Mouse (Mus musculus) forebrain, postnatal 0 days (tissue): Measurements from ENCODE around the gene Aldh1l1. TPM values are rescaled to one million over a fixed set of nuclear protein-coding genes. Genes with fewer than 3 reads are reported as not detected.
A peak's percentile ranks its signal among the peaks of the same experiment; 100 is the strongest.

ENCODE experiments used
- ATAC-seq: fragments of 200-750 bp; cut with Nextera tagmentation; 2 replicates; pipeline ENCODE4 v1.8.0; 2017; ENCODE audit warnings: mild to moderate bottlenecking, moderate library complexity
- DNase-seq: peaks from one replicate; pipeline ENCODE4 v3.0.0-alpha.2; 2015
- H3K27ac ChIP-seq: fragments of 300-500 bp; sonication (generic); 2 replicates; pipeline ENCODE4 v1.5.1; 2014; ENCODE audit warnings: low read depth, mild to moderate bottlenecking, antibody characterized with exemption, low read length, moderate library complexity, mixed read lengths
- H3K27me3 ChIP-seq: fragments of 300-500 bp; sonication (generic); 2 replicates; pipeline ENCODE4 v1.6.1; 2014; ENCODE audit warnings: mild to moderate bottlenecking, low read length, mixed read lengths; ENCODE audit not compliant: insufficient read depth
- H3K36me3 ChIP-seq: fragments of 300-500 bp; sonication (generic); 2 replicates; pipeline ENCODE4 v1.6.1; 2014; ENCODE audit warnings: mild to moderate bottlenecking, moderate library complexity; ENCODE audit not compliant: insufficient read depth
- H3K4me1 ChIP-seq: fragments of 300-500 bp; sonication (generic); 2 replicates; pipeline ENCODE4 v1.6.1; 2014; ENCODE audit warnings: antibody characterized with exemption; ENCODE audit not compliant: insufficient read depth
- H3K4me2 ChIP-seq: fragments of 300-500 bp; sonication (generic); 2 replicates; pipeline ENCODE4 v1.6.1; 2014; ENCODE audit warnings: low read depth, mild to moderate bottlenecking, moderate library complexity
- H3K4me3 ChIP-seq: fragments of 300-500 bp; sonication (generic); 2 replicates; pipeline ENCODE4 v1.5.1; 2014; ENCODE audit warnings: low read depth, low read length, mixed read lengths
- H3K9ac ChIP-seq: fragments of 300-500 bp; sonication (generic); 2 replicates; pipeline ENCODE4 v1.6.1; 2014; ENCODE audit warnings: mild to moderate bottlenecking
- H3K9me3 ChIP-seq: fragments of 300-500 bp; sonication (generic); 2 replicates; pipeline ENCODE4 v1.6.1; 2016; ENCODE audit warnings: low read length
- CTCF ChIP-seq: sonication (generic); IDR thresholded peaks from 2 replicates; pipeline ENCODE4 v1.5.1; 2016; ENCODE audit warnings: antibody characterized with exemption, control low read depth, low read depth
- WGBS: fragments of 180-500 bp; shearing (Covaris S2); extraction: QIAGEN DNeasy Blood & Tissue Kit; methylation state at CpG from one replicate; pipeline ENCODE4 v1.1.7; 2014; 5-methylcytosine and 5-hydroxymethylcytosine counted together
- polyA plus RNA-seq: library from polyadenylated mRNA; unstranded; fragments of >200 nt; fragmentation: Nextera tagmentation; extraction: Ambion mirVana; gene quantifications from 2 replicates; pipeline ENCODE4 v1.2.1, GENCODE M21; 2015
- total RNA-seq: library from RNA; depleted of rRNA; stranded (reverse); fragments of >200 nt; gene quantifications from 2 replicates; pipeline ENCODE4 v1.2.3, GENCODE M21; 2014

Gene Aldh1l1
- total and polyA plus RNA-seq, 2 experiments from 2014 or later: 67.8 to 71.3 TPM

DNA sequence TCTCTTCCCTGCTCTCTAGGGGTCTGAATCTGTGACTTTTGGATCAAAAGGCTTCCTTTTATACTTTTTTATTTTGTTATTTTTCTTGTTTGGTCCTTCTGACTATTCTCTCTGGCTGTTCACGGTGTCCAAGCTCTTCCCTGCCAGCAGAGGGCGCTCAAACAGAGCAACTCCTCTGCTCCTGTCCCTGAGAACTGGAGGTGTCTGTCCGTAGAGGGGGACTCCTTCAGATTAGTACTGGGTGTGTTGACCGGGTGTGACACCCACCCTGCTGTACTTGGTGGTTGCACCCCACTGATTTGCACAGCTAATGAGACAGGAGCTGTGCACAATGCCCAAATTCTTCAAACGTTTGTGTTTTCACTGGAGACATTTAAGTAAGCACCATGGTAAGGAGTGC, 121.0 kb downstream of the Aldh1l1 start:
- no peak overlapping the region for H3K9ac ChIP-seq
- no peaks in the 10 kb centered on the region for H3K27me3 ChIP-seq
- peaks cover 3% of the 10 kb centered on the region; the same call in 1 of the 2 replicates for H3K4me1 ChIP-seq
- no peak overlapping the region for H3K4me2 ChIP-seq
- 7% methylated on average over 5 of the region's 5 CpGs for WGBS
- TF ChIP-seq CTCF: peak; percentile 83
- peak; percentile 77 for DNase-seq
- no peaks in the 10 kb centered on the region for H3K9me3 ChIP-seq
- H3K27ac ChIP-seq: no peak overlapping the region
- H3K36me3 ChIP-seq: no peaks in the 10 kb centered on the region
- no peak overlapping the region for H3K4me3 ChIP-seq
- ATAC-seq: no peak

DNA sequence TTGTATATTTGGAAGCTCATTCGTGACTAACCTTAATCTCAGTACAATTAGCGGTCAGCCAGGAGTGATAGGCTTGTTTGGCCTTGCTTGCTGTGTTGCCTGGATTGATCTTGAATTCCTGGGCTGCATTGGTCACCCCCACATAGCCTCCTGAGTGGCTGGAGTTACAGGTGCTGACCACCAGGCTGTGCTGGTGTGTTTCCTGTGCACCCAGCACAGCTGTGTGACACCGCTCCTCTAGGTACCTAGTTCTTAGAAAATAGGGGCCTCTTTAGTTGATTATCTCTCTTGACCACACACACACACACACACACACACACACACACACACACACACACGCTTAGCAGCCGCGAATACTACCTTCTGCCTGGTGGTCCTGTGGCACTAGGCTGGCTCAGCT, 122.0 kb downstream of the Aldh1l1 start:
- no peaks in the 10 kb centered on the region for H3K36me3 ChIP-seq
- DNase-seq (no peak), ATAC-seq (no peak)
- no peak overlapping the region for H3K4me3 ChIP-seq
- H3K27me3 ChIP-seq: no peaks in the 10 kb centered on the region
- peaks cover 3% of the 10 kb centered on the region; the same call in 1 of the 2 replicates for H3K4me1 ChIP-seq
- H3K27ac ChIP-seq: no peak overlapping the region
- 75% methylated on average over 6 of the region's 6 CpGs for WGBS
- no peak overlapping the region for H3K9ac ChIP-seq
- H3K9me3 ChIP-seq: no peaks in the 10 kb centered on the region
- H3K4me2 ChIP-seq: no peak overlapping the region
- peak; percentile 57 for TF ChIP-seq CTCF

DNA sequence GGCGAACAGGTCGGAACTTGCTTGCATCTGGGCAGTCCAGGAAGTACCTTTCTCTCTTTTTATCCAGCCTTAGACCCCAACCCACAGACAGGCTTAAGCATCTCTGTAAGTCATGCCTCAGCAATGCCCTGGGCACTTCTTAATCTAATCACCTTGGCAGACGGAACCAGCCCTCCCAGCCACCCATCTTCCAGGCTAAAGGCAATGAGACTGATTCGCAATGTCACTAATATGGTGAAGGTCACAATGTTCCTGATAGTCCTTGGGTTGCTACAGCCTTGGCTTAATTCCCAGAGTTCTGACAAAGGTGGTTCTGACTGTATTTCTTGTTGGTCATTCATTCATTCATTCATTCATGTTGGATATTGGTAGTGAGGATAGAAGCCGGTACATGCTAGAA, 124.0 kb downstream of the Aldh1l1 start:
- 93% methylated on average over 5 of the region's 5 CpGs for WGBS
- Histone ChIP-seq H3K4me1 (no peaks in the 10 kb centered on the region; the same call in 1 of the 2 replicates), H3K9me3 (no peaks in the 10 kb centered on the region), H3K4me2 (no peak overlapping the region), H3K27me3 (no peaks in the 10 kb centered on the region), H3K27ac (no peak overlapping the region), H3K4me3 (no peak overlapping the region), H3K9ac (no peak overlapping the region), H3K36me3 (no peaks in the 10 kb centered on the region)
- ATAC-seq (no peak), DNase-seq (no peak)
- no peak for TF ChIP-seq CTCF

DNA sequence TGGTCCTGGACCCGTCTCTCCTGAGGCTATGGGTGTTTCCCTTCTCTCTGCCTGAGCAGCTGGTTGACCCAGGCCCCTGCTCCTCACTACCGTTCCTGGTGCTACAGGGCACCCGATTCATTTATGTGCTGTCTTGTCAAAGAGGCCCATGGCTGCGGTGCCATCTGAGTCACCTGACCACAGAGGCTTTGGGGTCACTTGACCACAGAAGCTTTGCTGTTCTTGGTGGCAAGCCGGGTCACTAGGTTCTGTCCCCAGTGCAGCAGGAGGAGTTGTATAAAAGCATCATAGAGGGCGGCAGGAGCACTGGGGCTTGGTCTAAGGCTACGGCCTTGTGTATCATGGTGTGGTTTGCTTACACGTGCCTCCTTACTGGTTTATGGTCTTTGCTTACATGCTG, 127.0 kb downstream of the Aldh1l1 start:
- ATAC-seq (no peak), DNase-seq (no peak)
- 79% methylated on average over 8 of the region's 8 CpGs for WGBS
- H3K27me3 ChIP-seq: no peaks in the 10 kb centered on the region
- H3K4me3 ChIP-seq: no peak overlapping the region
- H3K36me3 ChIP-seq: no peaks in the 10 kb centered on the region
- no peaks in the 10 kb centered on the region for H3K9me3 ChIP-seq
- no peaks in the 10 kb centered on the region for H3K4me1 ChIP-seq
- TF ChIP-seq CTCF: no peak
- H3K27ac ChIP-seq: no peak overlapping the region
- H3K4me2 ChIP-seq: no peak overlapping the region
- no peak overlapping the region for H3K9ac ChIP-seq

DNA sequence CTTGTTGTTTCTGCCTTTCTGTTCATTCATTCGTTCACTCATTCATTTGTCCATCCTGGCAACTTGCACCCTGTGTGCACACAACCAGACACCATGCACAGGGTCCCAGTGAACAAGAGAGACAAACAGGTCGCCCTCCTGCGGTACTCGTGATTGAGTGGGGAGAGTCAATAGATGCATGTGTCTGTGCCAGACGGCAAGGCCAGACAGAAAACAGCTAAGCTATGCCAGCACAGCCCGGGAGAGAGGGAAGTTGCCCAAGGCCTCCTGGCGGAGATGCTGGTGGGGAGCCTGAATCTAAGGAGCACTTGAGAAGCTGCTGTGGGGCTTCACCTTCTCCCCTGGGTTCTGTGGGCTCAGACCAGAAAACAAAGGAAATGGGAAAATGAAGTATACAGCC, 129.1 kb downstream of the Aldh1l1 start:
- WGBS: 46% methylated on average over 7 of the region's 7 CpGs
- H3K9ac ChIP-seq: no peak overlapping the region
- TF ChIP-seq CTCF: no peak; the same call in 1 of the 2 replicates

DNA sequence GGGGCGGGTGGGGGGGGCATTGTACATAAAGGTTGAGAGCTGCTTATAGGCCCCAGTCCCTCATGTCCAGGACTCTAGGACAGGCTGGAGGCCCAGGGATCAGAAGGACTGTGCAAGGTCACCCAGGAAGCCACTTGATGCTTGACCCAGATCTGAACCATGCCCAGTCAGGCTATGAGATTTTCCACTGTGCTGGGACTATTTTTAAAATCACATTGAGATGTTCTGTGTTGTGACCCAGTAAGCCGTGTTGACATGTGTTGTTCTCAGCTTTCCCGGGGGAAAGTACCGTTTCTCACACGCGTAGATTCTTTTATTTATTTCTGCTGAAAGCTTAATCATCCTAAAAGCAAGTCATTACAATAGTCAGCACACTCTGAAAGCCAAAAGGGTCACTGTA, 129.8 kb downstream of the Aldh1l1 start:
- no peak for TF ChIP-seq CTCF
- no peak for DNase-seq
- Histone ChIP-seq H3K4me3 (no peak overlapping the region), H3K27me3 (no peaks in the 10 kb centered on the region), H3K9me3 (no peaks in the 10 kb centered on the region), H3K4me1 (no peaks in the 10 kb centered on the region), H3K27ac (no peak overlapping the region), H3K36me3 (no peaks in the 10 kb centered on the region), H3K9ac (no peak overlapping the region), H3K4me2 (no peak overlapping the region)
- 77% methylated on average over 6 of the region's 6 CpGs for WGBS
- ATAC-seq: no peak

More for the DNA sequence above, 129.1 kb downstream of the Aldh1l1 start:
- ATAC-seq (peak; percentile 36; the same call in 1 of the 2 replicates), DNase-seq (no peak)
- H3K27ac ChIP-seq: no peak overlapping the region
- no peak overlapping the region for H3K4me3 ChIP-seq
- H3K4me2 ChIP-seq: no peak overlapping the region
- no peaks in the 10 kb centered on the region for H3K36me3 ChIP-seq
- no peaks in the 10 kb centered on the region for H3K4me1 ChIP-seq
- H3K27me3 ChIP-seq: no peaks in the 10 kb centered on the region
- no peaks in the 10 kb centered on the region for H3K9me3 ChIP-seq

DNA sequence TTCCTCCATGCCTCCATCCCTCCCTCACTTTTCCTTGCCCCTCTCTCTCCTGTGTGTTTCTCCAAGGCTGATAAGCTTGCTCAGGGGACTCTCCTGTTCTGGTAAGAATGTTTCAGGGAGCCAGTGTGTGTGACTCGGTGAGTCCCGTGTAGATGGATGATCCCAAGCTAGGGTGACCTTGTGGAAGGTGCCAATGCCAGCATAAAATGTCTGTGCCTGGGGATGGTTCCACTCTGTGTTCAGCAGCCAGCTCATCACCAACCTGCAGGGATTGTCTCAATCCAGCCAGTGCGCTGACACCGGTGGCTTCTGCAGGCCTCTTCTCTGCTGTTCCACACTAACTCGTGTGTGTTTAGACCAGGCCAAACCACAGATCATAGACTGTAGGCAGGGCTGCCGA, 130.3 kb downstream of the Aldh1l1 start:
- WGBS: 93% methylated on average over 6 of the region's 6 CpGs
- no peaks in the 10 kb centered on the region for H3K4me1 ChIP-seq
- H3K27me3 ChIP-seq: no peaks in the 10 kb centered on the region
- ATAC-seq: no peak
- no peak for TF ChIP-seq CTCF
- H3K4me3 ChIP-seq: no peak overlapping the region
- no peak for DNase-seq
- no peaks in the 10 kb centered on the region for H3K9me3 ChIP-seq
- no peaks in the 10 kb centered on the region for H3K36me3 ChIP-seq
- H3K4me2 ChIP-seq: no peak overlapping the region
- no peak overlapping the region for H3K9ac ChIP-seq
- H3K27ac ChIP-seq: no peak overlapping the region

DNA sequence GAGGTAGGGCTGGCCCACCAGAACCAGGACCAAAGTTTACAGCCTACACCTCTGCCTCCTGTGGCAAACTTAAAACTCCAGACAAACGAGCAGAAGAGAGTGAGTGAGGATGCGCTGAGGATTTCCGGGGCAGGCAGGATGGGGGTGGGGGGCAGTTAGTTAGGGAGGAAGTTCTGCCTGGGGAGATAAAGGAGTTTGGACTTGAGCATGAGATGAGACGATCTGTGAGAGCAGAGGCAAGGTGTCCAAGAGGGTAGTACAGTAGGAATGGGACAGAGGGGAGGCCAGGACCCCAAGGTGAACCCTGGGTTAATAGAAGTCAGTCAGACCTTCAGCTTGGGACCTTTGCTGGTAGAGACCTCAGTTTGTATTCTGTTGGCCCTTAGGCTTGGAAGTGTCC, 132.0 kb downstream of the Aldh1l1 start:
- Histone ChIP-seq H3K4me1 (no peaks in the 10 kb centered on the region), H3K4me2 (no peak overlapping the region), H3K4me3 (no peak overlapping the region), H3K36me3 (no peaks in the 10 kb centered on the region), H3K9ac (no peak overlapping the region), H3K27me3 (no peaks in the 10 kb centered on the region), H3K9me3 (no peaks in the 10 kb centered on the region), H3K27ac (no peak overlapping the region)
- 83% methylated on average over 4 of the region's 4 CpGs for WGBS
- no peak for ATAC-seq
- no peak for TF ChIP-seq CTCF
- DNase-seq: no peak
